Mouse (Mus musculus) forebrain, embryonic 10.5 days (tissue): ENCODE data around the gene Stpg3. TPM values are rescaled to one million over a fixed set of nuclear protein-coding genes. Genes with fewer than 3 reads are reported as not detected.
A peak's percentile ranks its signal among the peaks of the same experiment; 100 is the strongest.

ENCODE experiments used
- DNase-seq: peaks from one replicate; pipeline ENCODE4 v3.0.0-alpha.2; 2017; ENCODE audit warnings: low spot score; ENCODE audit errors: extremely low spot score
- H3K27ac ChIP-seq: fragments of 300-500 bp; sonication (generic); 2 replicates; pipeline ENCODE4 v1.5.1; 2016; ENCODE audit warnings: mild to moderate bottlenecking
- H3K27me3 ChIP-seq: fragments of 300-500 bp; sonication (generic); 2 replicates; pipeline ENCODE4 v1.6.1; 2016; ENCODE audit warnings: mild to moderate bottlenecking; ENCODE audit not compliant: poor library complexity, severe bottlenecking
- H3K36me3 ChIP-seq: fragments of 300-500 bp; sonication (generic); replicated peaks from 2 replicates; pipeline ENCODE4 v1.6.1; 2016; ENCODE audit warnings: mild to moderate bottlenecking, moderate library complexity
- H3K4me1 ChIP-seq: fragments of 300-500 bp; sonication (generic); 2 replicates; pipeline ENCODE4 v1.6.1; 2016
- H3K4me3 ChIP-seq: fragments of 300-500 bp; sonication (generic); 2 replicates; pipeline ENCODE4 v1.5.1; 2016; ENCODE audit warnings: mild to moderate bottlenecking, moderate library complexity
- H3K9me3 ChIP-seq: fragments of 300-500 bp; sonication (generic); 2 replicates; pipeline ENCODE4 v1.6.1; 2016; ENCODE audit warnings: mild to moderate bottlenecking, moderate library complexity
- WGBS: fragments of 180-500 bp; shearing (Covaris S2); methylation state at CpG from one replicate; pipeline ENCODE4 v1.1.7; 2016; 5-methylcytosine and 5-hydroxymethylcytosine counted together
- polyA plus RNA-seq: library from polyadenylated mRNA; unstranded; fragments of >200 nt; fragmentation: Nextera tagmentation; extraction: Ambion mirVana; gene quantifications from 2 replicates; pipeline ENCODE4 v1.2.1, GENCODE M21; 2016

The Stpg3 gene
- polyA plus RNA-seq, 1 experiment from 2014 or later, result not detected

- Histone ChIP-seq H3K27me3 (peaks cover 81% of the 10 kb centered on the region), H3K4me3 (peak overlapping the region; percentile 84), H3K4me1 (peaks cover 98% of the 10 kb centered on the region), H3K36me3 (peaks cover 19% of the 10 kb centered on the region), H3K27ac (peak overlapping the region; percentile 94), H3K9me3 (no peaks in the 10 kb centered on the region)
- peak; percentile 75 for DNase-seq
- under 1% methylated on average over 98 of the region's 100 CpGs for WGBS
Observed at GRCm38 (mm10) chr2:25180973-25181890, 33.2 kb downstream of the Stpg3 start.

DNA sequence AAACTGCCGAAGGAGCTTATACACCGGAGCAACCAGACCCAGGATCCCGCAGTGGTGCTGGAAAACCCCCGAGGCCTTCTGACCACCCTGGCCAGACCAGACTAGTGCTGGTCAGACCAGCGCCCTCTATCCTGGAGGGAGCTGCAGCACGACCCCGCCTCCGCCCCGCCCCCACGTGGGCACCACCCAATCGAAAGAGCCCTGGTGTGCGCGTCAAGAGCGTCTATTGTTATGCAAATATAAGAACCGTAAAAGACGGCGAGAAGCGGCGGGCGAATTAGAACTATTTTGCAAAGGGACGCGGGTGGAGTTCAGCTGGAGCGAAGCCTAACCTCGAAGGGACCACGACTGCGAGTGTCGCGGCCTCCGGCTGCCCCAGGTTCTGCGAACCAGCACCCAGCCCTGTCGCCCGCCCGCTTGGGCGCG is 33.9 kb downstream of the Stpg3 start, which contains the start of gene Nrarp:
TSS of gene Nrarp (plus strand) at position 281 of the 426 bp plus-strand sequence.
- Histone ChIP-seq H3K27me3 (peaks cover 86% of the 10 kb centered on the region), H3K4me1 (peaks cover 98% of the 10 kb centered on the region)

DNA sequence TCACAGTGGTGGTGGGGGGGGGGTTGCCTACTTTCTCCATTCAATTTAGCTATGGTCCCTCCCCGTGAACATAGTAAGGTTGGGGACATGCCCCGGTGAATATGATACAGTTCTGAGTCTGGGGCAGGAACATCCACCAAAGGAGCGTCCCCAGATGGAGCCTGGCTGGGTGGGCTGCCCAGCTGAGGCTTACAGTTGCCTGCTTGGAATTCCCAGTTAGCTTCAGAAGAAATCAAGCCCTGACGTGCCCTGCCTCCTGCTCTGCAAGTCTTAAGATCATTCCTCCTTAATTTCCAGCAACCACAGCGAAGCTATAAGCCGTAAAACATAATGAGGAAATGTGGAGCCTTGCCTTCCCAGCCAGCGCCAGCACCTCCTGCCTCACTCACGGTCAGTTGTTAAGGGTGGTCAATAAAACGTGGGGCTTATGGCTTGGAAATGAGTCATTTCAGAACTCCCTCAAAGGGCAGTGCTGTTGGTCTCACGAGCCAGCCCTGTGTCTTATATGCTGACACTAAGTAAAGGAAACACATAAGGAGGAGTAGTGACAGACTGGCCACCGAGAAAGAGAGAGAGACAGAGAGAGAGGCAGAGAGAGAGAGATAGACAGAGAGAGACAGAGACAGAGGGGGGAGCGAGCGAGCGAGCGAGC is 34.7 kb downstream of the Stpg3 start:
- Histone ChIP-seq H3K36me3 (peaks cover 15% of the 10 kb centered on the region), H3K27me3 (peaks cover 80% of the 10 kb centered on the region), H3K4me3 (peak overlapping the region; percentile 84), H3K4me1 (peaks cover 98% of the 10 kb centered on the region), H3K9me3 (no peaks in the 10 kb centered on the region), H3K27ac (peak overlapping the region; percentile 94)
- WGBS, result 48% methylated on average over 15 of the region's 15 CpGs
- no peak for DNase-seq

More for the DNA sequence above, 33.9 kb downstream of the Stpg3 start, which contains the start of gene Nrarp:
- DNase-seq, result peak; percentile 98
- Histone ChIP-seq H3K36me3 (peaks cover 19% of the 10 kb centered on the region), H3K9me3 (no peaks in the 10 kb centered on the region), H3K4me3 (peak within 1 kb of the TSS; percentile 84), H3K27ac (peak within 1 kb of the TSS; percentile 94)
- under 1% methylated on average over 35 of the region's 35 CpGs for WGBS

DNA sequence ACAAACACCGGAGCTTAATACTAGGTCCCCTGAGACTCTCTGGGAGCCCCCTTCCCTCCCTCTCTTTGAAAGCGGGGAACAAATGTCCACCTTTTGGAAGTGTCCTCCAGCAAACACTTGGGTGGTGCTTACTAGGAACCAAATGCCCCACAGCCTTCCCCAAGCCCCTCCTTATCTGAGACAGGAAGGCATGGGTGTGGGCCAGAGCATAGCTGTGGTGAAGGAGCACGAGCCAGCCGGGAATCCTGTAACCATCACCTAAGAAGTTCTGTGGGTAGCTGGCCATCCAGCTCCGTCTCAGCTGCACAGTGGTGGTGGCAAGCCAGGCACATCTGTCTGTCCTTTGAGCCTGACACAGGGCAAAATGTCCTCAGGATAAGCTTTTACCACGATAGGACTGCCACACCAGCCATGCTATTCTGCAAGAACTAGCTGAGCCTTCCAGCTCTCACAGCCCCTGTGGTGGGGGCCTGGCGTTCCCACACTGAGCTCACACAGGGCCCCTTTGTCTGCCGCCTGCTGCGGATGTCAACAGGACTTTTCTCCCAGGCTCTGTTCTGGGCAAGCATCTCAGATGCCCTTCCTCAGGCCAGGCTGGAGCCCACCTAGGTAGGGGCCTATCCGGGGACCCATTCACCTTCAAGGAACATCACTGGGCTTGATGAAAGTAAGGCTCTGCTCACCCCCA is 36.0 kb downstream of the Stpg3 start:
- Histone ChIP-seq H3K4me1 (peaks cover 89% of the 10 kb centered on the region), H3K4me3 (peak overlapping the region; percentile 39), H3K36me3 (peaks cover 3% of the 10 kb centered on the region), H3K27me3 (peaks cover 67% of the 10 kb centered on the region), H3K9me3 (no peaks in the 10 kb centered on the region), H3K27ac (peak overlapping the region; percentile 85)
- DNase-seq, result no peak
- WGBS, result 22% methylated on average over 10 of the region's 10 CpGs

DNA sequence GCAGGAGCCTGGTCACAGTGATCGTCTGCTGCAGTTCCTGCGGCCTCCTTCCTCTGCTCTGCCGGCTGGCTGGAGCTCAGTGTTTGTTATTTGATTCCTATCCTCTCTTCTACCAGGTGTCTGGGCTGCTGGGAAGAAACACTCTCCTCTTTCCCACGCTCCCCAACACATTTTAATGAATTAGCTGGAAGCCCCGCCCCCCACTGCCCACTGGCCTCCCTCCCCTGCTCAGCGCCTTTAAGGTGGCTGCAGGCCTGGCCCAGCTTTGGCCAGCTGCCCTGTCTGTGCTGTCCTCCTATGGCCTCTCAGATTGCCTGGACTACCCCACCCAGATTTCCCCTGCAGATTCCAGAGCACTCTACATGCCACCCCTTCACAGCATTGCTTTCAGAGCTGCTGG is 36.8 kb downstream of the Stpg3 start:
- H3K27me3 ChIP-seq, result peaks cover 61% of the 10 kb centered on the region
- no peaks in the 10 kb centered on the region for H3K9me3 ChIP-seq
- H3K4me3 ChIP-seq, result peak overlapping the region; percentile 39
- peak; percentile 67 for DNase-seq
- peaks cover 89% of the 10 kb centered on the region for H3K4me1 ChIP-seq
- H3K27ac ChIP-seq, result peak overlapping the region; percentile 85
- WGBS, result 4% methylated on average over 6 of the region's 6 CpGs
- no peaks in the 10 kb centered on the region for H3K36me3 ChIP-seq

- no peaks in the 10 kb centered on the region for H3K9me3 ChIP-seq
- peaks cover 89% of the 10 kb centered on the region for H3K4me1 ChIP-seq
- 31% methylated on average over 4 of the region's 4 CpGs for WGBS
- no peak for DNase-seq
- H3K27me3 ChIP-seq, result peaks cover 59% of the 10 kb centered on the region
- H3K36me3 ChIP-seq, result no peaks in the 10 kb centered on the region
- H3K4me3 ChIP-seq, result peak overlapping the region; percentile 39
- H3K27ac ChIP-seq, result peak overlapping the region; percentile 85
Observed at GRCm38 (mm10) chr2:25177076-25177475, 37.4 kb downstream of the Stpg3 start.

DNA sequence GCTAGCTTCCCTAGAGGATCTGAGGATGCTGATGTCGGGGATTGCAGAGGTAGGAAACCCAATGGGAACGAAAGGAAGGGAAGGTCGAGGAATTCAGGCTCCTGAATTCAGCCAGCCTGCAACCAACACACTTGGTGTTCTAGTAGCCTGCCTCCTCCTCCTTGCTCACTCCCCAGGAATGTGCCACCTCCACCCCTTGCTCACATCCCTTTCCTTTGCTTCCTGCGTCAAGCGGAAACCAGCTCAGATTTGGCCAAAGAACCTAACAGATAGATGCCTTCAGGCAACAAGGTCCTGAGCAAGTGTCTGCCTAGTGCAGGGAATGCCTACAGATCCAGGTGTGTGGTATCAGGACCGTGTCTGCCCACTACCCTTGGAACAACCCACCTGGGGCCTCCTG is 37.9 kb downstream of the Stpg3 start:
- peak overlapping the region; percentile 39 for H3K4me3 ChIP-seq
- no peaks in the 10 kb centered on the region for H3K36me3 ChIP-seq
- DNase-seq, result no peak
- peaks cover 91% of the 10 kb centered on the region for H3K4me1 ChIP-seq
- H3K9me3 ChIP-seq, result no peaks in the 10 kb centered on the region
- peak overlapping the region; percentile 85 for H3K27ac ChIP-seq
- 73% methylated on average over 6 of the region's 6 CpGs for WGBS
- peaks cover 58% of the 10 kb centered on the region for H3K27me3 ChIP-seq

GRCm38 (mm10) chr2:25175690-25176078 is 38.8 kb downstream of the Stpg3 start:
- Histone ChIP-seq H3K4me1 (peaks cover 91% of the 10 kb centered on the region), H3K9me3 (no peaks in the 10 kb centered on the region), H3K36me3 (no peaks in the 10 kb centered on the region), H3K4me3 (no peak overlapping the region), H3K27ac (peak overlapping the region; percentile 97), H3K27me3 (peaks cover 49% of the 10 kb centered on the region)
- WGBS, result 77% methylated on average over 4 of the region's 4 CpGs
- no peak for DNase-seq

DNA sequence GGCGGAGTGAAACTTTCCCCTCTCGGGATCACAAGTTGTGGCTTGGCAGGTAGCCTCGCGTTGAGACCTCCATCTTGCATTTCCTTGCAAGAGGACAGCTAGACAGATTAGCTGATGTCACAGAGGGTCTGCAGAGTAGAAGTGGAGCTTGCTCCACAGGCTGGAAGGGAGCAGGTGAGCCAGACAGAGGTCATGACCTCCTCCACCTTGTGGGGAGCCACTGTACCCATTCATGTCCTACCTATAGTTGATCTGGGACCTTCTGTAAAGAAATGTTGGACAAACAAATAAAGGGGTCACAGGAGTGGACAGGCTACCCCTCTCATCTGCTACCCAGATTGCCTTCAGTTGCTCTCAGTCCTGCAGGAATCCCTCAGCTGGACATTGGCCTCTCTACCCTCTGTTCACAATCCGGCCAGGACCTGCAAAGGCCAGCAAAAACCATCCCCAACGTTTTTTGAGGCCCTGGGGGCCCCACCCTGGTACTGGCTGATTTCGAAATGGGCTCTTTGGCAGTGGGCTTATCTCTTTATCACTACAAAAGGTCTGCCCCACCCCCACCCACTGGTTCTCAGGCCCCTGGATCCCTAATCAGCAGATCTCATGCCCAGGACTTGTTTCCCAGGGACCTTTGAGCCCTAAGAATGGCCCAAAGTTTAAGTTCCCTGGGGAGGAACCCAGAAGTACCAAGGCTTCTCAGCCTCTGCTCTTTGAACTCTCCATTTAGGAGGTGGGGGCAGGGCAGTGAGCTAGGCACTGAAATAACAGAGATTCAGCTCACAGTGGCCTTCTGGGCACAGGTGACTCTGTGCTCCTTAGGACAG is 39.4 kb downstream of the Stpg3 start:
- Histone ChIP-seq H3K9me3 (no peaks in the 10 kb centered on the region), H3K4me3 (no peak overlapping the region), H3K36me3 (no peaks in the 10 kb centered on the region), H3K27me3 (peaks cover 44% of the 10 kb centered on the region), H3K27ac (peak overlapping the region; percentile 97), H3K4me1 (peaks cover 91% of the 10 kb centered on the region)
- 50% methylated on average over 7 of the region's 7 CpGs for WGBS
- no peak for DNase-seq

- no peaks in the 10 kb centered on the region for H3K9me3 ChIP-seq
- H3K27me3 ChIP-seq, result peaks cover 31% of the 10 kb centered on the region
- H3K36me3 ChIP-seq, result no peaks in the 10 kb centered on the region
- peaks cover 91% of the 10 kb centered on the region for H3K4me1 ChIP-seq
- WGBS, result 91% methylated on average over 4 of the region's 4 CpGs
- H3K27ac ChIP-seq, result peak overlapping the region; percentile 97; the same call in 1 of the 2 replicates
- no peak for DNase-seq
- H3K4me3 ChIP-seq, result no peak overlapping the region
Observed at GRCm38 (mm10) chr2:25173821-25174220, 40.6 kb downstream of the Stpg3 start.

DNA sequence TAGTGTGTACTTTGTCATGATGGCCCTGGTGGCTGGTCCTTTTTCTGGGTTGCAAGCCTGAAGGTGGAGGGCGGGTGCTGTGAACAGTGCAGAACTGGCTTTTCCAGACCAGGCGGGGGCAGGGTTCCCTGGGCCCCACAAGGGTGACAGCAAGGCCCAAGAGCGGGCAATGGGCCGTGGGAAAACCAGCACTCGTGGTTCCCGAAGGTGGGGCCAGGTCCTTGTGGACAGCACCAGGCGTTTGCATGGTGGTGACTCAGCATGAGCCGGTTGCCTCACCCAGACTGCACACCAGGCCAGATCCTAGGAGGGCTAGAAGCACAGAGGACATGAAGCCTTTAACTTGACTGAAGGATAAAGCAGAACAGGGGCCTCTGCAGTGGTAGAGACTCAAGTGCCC is 41.8 kb downstream of the Stpg3 start:
- Histone ChIP-seq H3K27ac (peak overlapping the region; percentile 97; the same call in 1 of the 2 replicates), H3K4me1 (peaks cover 91% of the 10 kb centered on the region), H3K27me3 (peaks cover 19% of the 10 kb centered on the region), H3K36me3 (no peaks in the 10 kb centered on the region), H3K9me3 (no peaks in the 10 kb centered on the region), H3K4me3 (no peak overlapping the region)
- DNase-seq, result no peak
- WGBS, result 74% methylated on average over 8 of the region's 8 CpGs

DNA sequence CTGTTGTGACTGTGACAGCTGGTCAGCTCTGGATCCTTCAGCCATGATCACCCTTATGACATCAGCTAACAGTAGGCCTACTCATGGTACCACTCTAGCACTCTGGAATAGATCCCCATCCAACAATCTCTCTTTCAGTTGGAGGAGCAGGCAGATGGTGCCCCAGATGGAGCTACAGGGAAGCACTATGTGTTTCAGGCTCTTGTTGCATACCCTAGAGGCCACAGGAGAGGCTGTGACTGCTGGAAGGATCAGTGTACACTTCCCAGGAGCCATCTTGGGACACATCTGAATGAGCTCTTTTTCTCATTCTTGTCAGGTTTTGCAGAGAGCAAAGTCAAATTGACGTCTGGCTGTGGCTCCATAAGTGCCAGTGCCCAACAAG is 42.7 kb downstream of the Stpg3 start:
- WGBS, result 85% methylated on average over 1 of the region's 1 CpGs
- no peak for DNase-seq
- peaks cover 91% of the 10 kb centered on the region for H3K4me1 ChIP-seq
- H3K27ac ChIP-seq, result peak overlapping the region; percentile 97
- peaks cover 11% of the 10 kb centered on the region for H3K27me3 ChIP-seq
- H3K36me3 ChIP-seq, result no peaks in the 10 kb centered on the region
- no peaks in the 10 kb centered on the region for H3K9me3 ChIP-seq
- no peak overlapping the region for H3K4me3 ChIP-seq
